Mouse (Mus musculus): ENCODE measurements around the gene Wwc2. TPM values are rescaled to one million over a fixed set of nuclear protein-coding genes. Genes with fewer than 3 reads are reported as not detected.
A peak's percentile ranks its signal among the peaks of the same experiment; 100 is the strongest.

Wwc2 gene
- polyA plus RNA-seq, 1 experiment from 2014 or later = 19.2 TPM

GRCm38 (mm10) chr8:47878516-47878915 lies 112.2 kb downstream of the Wwc2 start:
- no peak for DNase-seq (ENCODE audit: low spot score)
- H3K9me3 ChIP-seq = no peaks in the 10 kb centered on the region
- H3K36me3 ChIP-seq = peaks cover 74% of the 10 kb centered on the region
- 47% methylated on average over 3 of the region's 3 CpGs for WGBS
- no peaks in the 10 kb centered on the region for H3K27me3 ChIP-seq (ENCODE audit: insufficient read depth, poor library complexity, severe bottlenecking)
- H3K27ac ChIP-seq = 0 out of 2 replicates have a peak overlapping the region, but pooled peaks have one; percentile 22
- H3K4me3 ChIP-seq = no peak overlapping the region
- peaks cover 57% of the 10 kb centered on the region for H3K4me1 ChIP-seq

GRCm38 (mm10) chr8:47875865-47876264 lies 114.9 kb downstream of the Wwc2 start:
- Histone ChIP-seq H3K27me3 (ENCODE audit: insufficient read depth, poor library complexity, severe bottlenecking) (no peaks in the 10 kb centered on the region), H3K9me3 (no peaks in the 10 kb centered on the region), H3K27ac (no peak overlapping the region), H3K4me3 (no peak overlapping the region), H3K4me1 (peaks cover 51% of the 10 kb centered on the region), H3K36me3 (peaks cover 63% of the 10 kb centered on the region)
- no peak for DNase-seq (ENCODE audit: low spot score)
- WGBS = 90% methylated on average over 12 of the region's 12 CpGs

GRCm38 (mm10) chr8:47874497-47875178 lies 116.1 kb downstream of the Wwc2 start:
- H3K27ac ChIP-seq = no peak overlapping the region
- H3K9me3 ChIP-seq = no peaks in the 10 kb centered on the region
- H3K27me3 ChIP-seq (ENCODE audit: insufficient read depth, poor library complexity, severe bottlenecking) = no peaks in the 10 kb centered on the region
- peaks cover 38% of the 10 kb centered on the region for H3K4me1 ChIP-seq
- no peak overlapping the region for H3K4me3 ChIP-seq
- 49% methylated on average over 13 of the region's 13 CpGs for WGBS
- H3K36me3 ChIP-seq = peaks cover 62% of the 10 kb centered on the region
- no peak for DNase-seq (ENCODE audit: low spot score)

- peaks cover 22% of the 10 kb centered on the region for H3K4me1 ChIP-seq
- peaks cover 68% of the 10 kb centered on the region for H3K36me3 ChIP-seq
- DNase-seq (ENCODE audit: low spot score) = no peak
- no peaks in the 10 kb centered on the region for H3K27me3 ChIP-seq (ENCODE audit: insufficient read depth, poor library complexity, severe bottlenecking)
- H3K27ac ChIP-seq = no peak overlapping the region
- no peak overlapping the region for H3K4me3 ChIP-seq
- 46% methylated on average over 13 of the region's 13 CpGs for WGBS
- no peaks in the 10 kb centered on the region for H3K9me3 ChIP-seq
Measured at GRCm38 (mm10) chr8:47872361-47873107, 118.2 kb downstream of the Wwc2 start.

- WGBS = 30% methylated on average over 8 of the region's 8 CpGs
- H3K36me3 ChIP-seq = peaks cover 75% of the 10 kb centered on the region
Measured at GRCm38 (mm10) chr8:47867067-47867466, 123.7 kb downstream of the Wwc2 start.

GRCm38 (mm10) chr8:47866568-47866967 lies 124.2 kb downstream of the Wwc2 start:
- DNase-seq (ENCODE audit: low spot score) = no peak
- no peaks in the 10 kb centered on the region for H3K27me3 ChIP-seq (ENCODE audit: insufficient read depth, poor library complexity, severe bottlenecking)
- H3K9me3 ChIP-seq = no peaks in the 10 kb centered on the region
- no peak overlapping the region for H3K4me3 ChIP-seq
- H3K4me1 ChIP-seq = no peaks in the 10 kb centered on the region
- WGBS = 84% methylated on average over 8 of the region's 8 CpGs
- no peak overlapping the region for H3K27ac ChIP-seq
- H3K36me3 ChIP-seq = peaks cover 80% of the 10 kb centered on the region

More at GRCm38 (mm10) chr8:47867067-47867466, 123.7 kb downstream of the Wwc2 start:
- Histone ChIP-seq H3K27me3 (ENCODE audit: insufficient read depth, poor library complexity, severe bottlenecking) (no peaks in the 10 kb centered on the region), H3K4me3 (no peak overlapping the region), H3K9me3 (no peaks in the 10 kb centered on the region), H3K4me1 (no peaks in the 10 kb centered on the region), H3K27ac (no peak overlapping the region)
- peak; percentile 83 for DNase-seq (ENCODE audit: low spot score)

GRCm38 (mm10) chr8:47859259-47859658 lies 131.5 kb downstream of the Wwc2 start:
- H3K27me3 ChIP-seq (ENCODE audit: insufficient read depth, poor library complexity, severe bottlenecking) = no peaks in the 10 kb centered on the region
- H3K9me3 ChIP-seq = no peaks in the 10 kb centered on the region
- H3K27ac ChIP-seq = no peak overlapping the region
- H3K36me3 ChIP-seq = peaks cover 87% of the 10 kb centered on the region
- WGBS = 92% methylated on average over 12 of the region's 12 CpGs
- H3K4me1 ChIP-seq = no peaks in the 10 kb centered on the region
- no peak for DNase-seq (ENCODE audit: low spot score)
- no peak overlapping the region for H3K4me3 ChIP-seq

- WGBS = 94% methylated on average over 5 of the region's 5 CpGs
- peaks cover 88% of the 10 kb centered on the region for H3K36me3 ChIP-seq
- H3K4me3 ChIP-seq = no peak overlapping the region
- no peak for DNase-seq (ENCODE audit: low spot score)
- no peak overlapping the region for H3K27ac ChIP-seq
- no peaks in the 10 kb centered on the region for H3K9me3 ChIP-seq
- H3K4me1 ChIP-seq = peaks cover 9% of the 10 kb centered on the region; the same call in 1 of the 2 replicates
- H3K27me3 ChIP-seq (ENCODE audit: insufficient read depth, poor library complexity, severe bottlenecking) = no peaks in the 10 kb centered on the region
Measured at GRCm38 (mm10) chr8:47853356-47853755, 137.4 kb downstream of the Wwc2 start.

- Histone ChIP-seq H3K27ac (no peak overlapping the region), H3K27me3 (ENCODE audit: insufficient read depth, poor library complexity, severe bottlenecking) (no peaks in the 10 kb centered on the region), H3K4me3 (no peak overlapping the region), H3K9me3 (no peaks in the 10 kb centered on the region), H3K4me1 (peaks cover 9% of the 10 kb centered on the region; the same call in 1 of the 2 replicates), H3K36me3 (peaks cover 88% of the 10 kb centered on the region)
- WGBS = 82% methylated on average over 5 of the region's 5 CpGs
- no peak for DNase-seq (ENCODE audit: low spot score)
Measured at GRCm38 (mm10) chr8:47852737-47853136, 138.0 kb downstream of the Wwc2 start.

GRCm38 (mm10) chr8:47851824-47852502 lies 138.8 kb downstream of the Wwc2 start:
- Histone ChIP-seq H3K36me3 (peaks cover 91% of the 10 kb centered on the region), H3K4me1 (peaks cover 9% of the 10 kb centered on the region; the same call in 1 of the 2 replicates), H3K27me3 (ENCODE audit: insufficient read depth, poor library complexity, severe bottlenecking) (no peaks in the 10 kb centered on the region), H3K9me3 (no peaks in the 10 kb centered on the region), H3K4me3 (no peak overlapping the region), H3K27ac (0 out of 2 replicates have a peak overlapping the region, but pooled peaks have one; percentile 11)
- DNase-seq (ENCODE audit: low spot score) = no peak
- 55% methylated on average over 12 of the region's 12 CpGs for whole genome bisulfite sequencing

GRCm38 (mm10) chr8:47849842-47850241 lies 140.9 kb downstream of the Wwc2 start:
- Histone ChIP-seq H3K4me1 (peaks cover 9% of the 10 kb centered on the region; the same call in 1 of the 2 replicates), H3K4me3 (no peak overlapping the region), H3K9me3 (no peaks in the 10 kb centered on the region), H3K27ac (no peak overlapping the region), H3K27me3 (ENCODE audit: insufficient read depth, poor library complexity, severe bottlenecking) (no peaks in the 10 kb centered on the region), H3K36me3 (peaks cover 93% of the 10 kb centered on the region)
- DNase-seq (ENCODE audit: low spot score) = no peak
- 76% methylated on average over 8 of the region's 8 CpGs for WGBS

- Histone ChIP-seq H3K27me3 (ENCODE audit: insufficient read depth, poor library complexity, severe bottlenecking) (no peaks in the 10 kb centered on the region), H3K36me3 (peaks cover 91% of the 10 kb centered on the region), H3K4me1 (peaks cover 9% of the 10 kb centered on the region; the same call in 1 of the 2 replicates), H3K9me3 (no peaks in the 10 kb centered on the region), H3K4me3 (no peak overlapping the region), H3K27ac (no peak overlapping the region)
- 94% methylated on average over 6 of the region's 6 CpGs for WGBS
- DNase-seq (ENCODE audit: low spot score) = no peak
Measured at GRCm38 (mm10) chr8:47847931-47848330, 142.8 kb downstream of the Wwc2 start.

GRCm38 (mm10) chr8:47847161-47847560 lies 143.6 kb downstream of the Wwc2 start:
- Histone ChIP-seq H3K27ac (no peak overlapping the region), H3K4me3 (no peak overlapping the region), H3K36me3 (peaks cover 92% of the 10 kb centered on the region), H3K4me1 (peaks cover 6% of the 10 kb centered on the region; the same call in 1 of the 2 replicates), H3K9me3 (no peaks in the 10 kb centered on the region), H3K27me3 (ENCODE audit: insufficient read depth, poor library complexity, severe bottlenecking) (no peaks in the 10 kb centered on the region)
- WGBS = 90% methylated on average over 14 of the region's 14 CpGs
- no peak for DNase-seq (ENCODE audit: low spot score)
